Mouse (Mus musculus) midbrain, embryonic 13.5 days (tissue): ENCODE data around the gene Arhgap18. TPM values are rescaled to one million over a fixed set of nuclear protein-coding genes. Genes with fewer than 3 reads are reported as not detected.
"Not testable (repeated sequence)": the region's sequence is repeated elsewhere in the genome, so short reads cannot be mapped to it uniquely, and the experiment has no call there.

Source experiments
- ATAC-seq: fragments of 200-750 bp; cut with Nextera tagmentation; 2 replicates; pipeline ENCODE4 v1.8.0; 2017; ENCODE audit warnings: mild to moderate bottlenecking, moderate TSS enrichment, moderate library complexity
- H3K27ac ChIP-seq: fragments of 300-500 bp; sonication (generic); 2 replicates; pipeline ENCODE4 v1.5.1; 2015; ENCODE audit warnings: inconsistent platforms, mild to moderate bottlenecking, moderate library complexity
- H3K27me3 ChIP-seq: fragments of 300-500 bp; sonication (generic); 2 replicates; pipeline ENCODE4 v1.6.1; 2015; ENCODE audit warnings: mild to moderate bottlenecking, inconsistent platforms
- H3K36me3 ChIP-seq: fragments of 300-500 bp; sonication (generic); 2 replicates; pipeline ENCODE4 v1.6.1; 2015; ENCODE audit warnings: mild to moderate bottlenecking, inconsistent platforms
- H3K4me1 ChIP-seq: fragments of 300-500 bp; sonication (generic); replicated peaks from 2 replicates; pipeline ENCODE4 v1.6.1; 2015; ENCODE audit warnings: inconsistent platforms
- H3K4me2 ChIP-seq: fragments of 300-500 bp; sonication (generic); replicated peaks from 2 replicates; pipeline ENCODE4 v1.6.1; 2015; ENCODE audit warnings: moderate library complexity, mild to moderate bottlenecking, inconsistent platforms
- H3K4me3 ChIP-seq: fragments of 300-500 bp; sonication (generic); replicated peaks from 2 replicates; pipeline ENCODE4 v1.5.1; 2015; ENCODE audit warnings: mild to moderate bottlenecking, inconsistent platforms
- H3K9ac ChIP-seq: fragments of 300-500 bp; sonication (generic); replicated peaks from 2 replicates; pipeline ENCODE4 v1.6.1; 2015; ENCODE audit warnings: mild to moderate bottlenecking, inconsistent platforms
- H3K9me3 ChIP-seq: fragments of 300-500 bp; sonication (generic); 2 replicates; pipeline ENCODE4 v1.6.1; 2016; ENCODE audit warnings: mild to moderate bottlenecking, inconsistent platforms
- WGBS: fragments of 180-500 bp; shearing (Covaris S2); methylation state at CpG from one replicate; pipeline ENCODE4 v1.1.7; 2015; 5-methylcytosine and 5-hydroxymethylcytosine counted together
- polyA plus RNA-seq: library from polyadenylated mRNA; unstranded; fragments of >200 nt; fragmentation: Nextera tagmentation; extraction: Ambion mirVana; gene quantifications from 2 replicates; pipeline ENCODE4 v1.2.1, GENCODE M21; 2015

The Arhgap18 gene
- polyA plus RNA-seq, 1 experiment from 2014 or later, result 17.3 TPM

- H3K36me3 ChIP-seq, H3K4me2 ChIP-seq, H3K9ac ChIP-seq, H3K9me3 ChIP-seq, ATAC-seq, H3K27me3 ChIP-seq, H3K27ac ChIP-seq, H3K4me3 ChIP-seq, H3K4me1 ChIP-seq: not testable (repeated sequence)
- WGBS, result 86% methylated on average over 4 of the region's 4 CpGs
Observed at GRCm38 (mm10) chr10:26938464-26938863, 185.2 kb downstream of the Arhgap18 start.

- no peak overlapping the region for H3K4me2 ChIP-seq
- no peak overlapping the region for H3K27ac ChIP-seq
- no peaks in the 10 kb centered on the region for H3K27me3 ChIP-seq
- no peaks in the 10 kb centered on the region for H3K4me1 ChIP-seq
- WGBS, result 64% methylated on average over 1 of the region's 1 CpGs
- ATAC-seq, result no peak
- H3K4me3 ChIP-seq, result no peak overlapping the region
- H3K36me3 ChIP-seq, result no peaks in the 10 kb centered on the region
- H3K9me3 ChIP-seq, result no peaks in the 10 kb centered on the region
- no peak overlapping the region for H3K9ac ChIP-seq
Observed at GRCm38 (mm10) chr10:26939549-26939948, 186.3 kb downstream of the Arhgap18 start.

GRCm38 (mm10) chr10:26948331-26948730 lies 195.1 kb downstream of the Arhgap18 start:
- ATAC-seq, result no peak
- 74% methylated on average over 2 of the region's 2 CpGs for WGBS
- no peak overlapping the region for H3K9ac ChIP-seq
- no peaks in the 10 kb centered on the region for H3K9me3 ChIP-seq
- no peaks in the 10 kb centered on the region for H3K36me3 ChIP-seq
- H3K27me3 ChIP-seq, result no peaks in the 10 kb centered on the region
- no peak overlapping the region for H3K4me3 ChIP-seq
- no peaks in the 10 kb centered on the region for H3K4me1 ChIP-seq
- H3K4me2 ChIP-seq, result no peak overlapping the region
- H3K27ac ChIP-seq, result no peak overlapping the region

DNA sequence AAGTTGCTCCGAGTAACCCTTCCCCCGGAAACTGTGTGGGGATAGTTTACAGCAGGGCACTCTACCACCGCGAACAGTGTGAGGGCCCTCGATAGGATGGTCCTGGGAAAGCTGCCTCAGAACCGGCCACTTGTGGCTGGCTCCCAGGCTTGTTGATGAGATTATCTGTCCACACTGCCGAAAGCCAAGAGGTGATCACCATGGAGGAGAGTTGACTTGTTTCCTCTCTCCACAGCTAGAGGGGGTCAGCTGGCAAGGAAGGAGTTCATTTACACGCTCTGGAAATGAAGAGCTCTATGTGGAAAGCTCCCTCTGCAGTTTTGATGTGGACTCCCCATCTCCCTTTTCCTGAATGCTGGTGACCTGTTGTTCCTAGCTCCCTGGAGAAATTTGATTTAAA lies 196.4 kb downstream of the Arhgap18 start:
- ATAC-seq, result 0 out of 2 replicates have a peak, but pooled peaks have one; percentile 11
- no peaks in the 10 kb centered on the region for H3K27me3 ChIP-seq
- WGBS, result 75% methylated on average over 8 of the region's 8 CpGs

GRCm38 (mm10) chr10:26950448-26950847 lies 197.2 kb downstream of the Arhgap18 start:
- Histone ChIP-seq H3K4me3 (no peak overlapping the region), H3K9ac (no peak overlapping the region), H3K27me3 (no peaks in the 10 kb centered on the region), H3K4me2 (no peak overlapping the region), H3K9me3 (no peaks in the 10 kb centered on the region), H3K27ac (no peak overlapping the region), H3K4me1 (no peaks in the 10 kb centered on the region), H3K36me3 (no peaks in the 10 kb centered on the region)
- 79% methylated on average over 7 of the region's 7 CpGs for WGBS
- no peak for ATAC-seq

More for the DNA sequence above, 196.4 kb downstream of the Arhgap18 start:
- no peak overlapping the region for H3K9ac ChIP-seq
- H3K36me3 ChIP-seq, result no peaks in the 10 kb centered on the region
- H3K4me3 ChIP-seq, result no peak overlapping the region
- H3K4me1 ChIP-seq, result no peaks in the 10 kb centered on the region
- no peaks in the 10 kb centered on the region for H3K9me3 ChIP-seq
- H3K4me2 ChIP-seq, result no peak overlapping the region
- no peak overlapping the region for H3K27ac ChIP-seq

GRCm38 (mm10) chr10:26958513-26958912 lies 205.3 kb downstream of the Arhgap18 start:
- H3K9me3 ChIP-seq, result no peaks in the 10 kb centered on the region
- WGBS, result 85% methylated on average over 3 of the region's 3 CpGs
- H3K36me3 ChIP-seq, result no peaks in the 10 kb centered on the region
- no peak overlapping the region for H3K27ac ChIP-seq
- no peak overlapping the region for H3K9ac ChIP-seq
- H3K27me3 ChIP-seq, result no peaks in the 10 kb centered on the region
- no peak overlapping the region for H3K4me3 ChIP-seq
- ATAC-seq, result no peak
- H3K4me2 ChIP-seq, result no peak overlapping the region
- no peaks in the 10 kb centered on the region for H3K4me1 ChIP-seq
